Mouse (Mus musculus) hindbrain, embryonic 10.5 days (tissue): Measurements from ENCODE around the gene B9d2. TPM values are rescaled to one million over a fixed set of nuclear protein-coding genes. Genes with fewer than 3 reads are reported as not detected.

Experiments
- DNase-seq: peaks from one replicate; pipeline ENCODE4 v3.0.0-alpha.2; 2017; ENCODE audit warnings: low spot score
- H3K27ac ChIP-seq: fragments of 300-500 bp; sonication (generic); 2 replicates; pipeline ENCODE4 v1.5.1; 2016; ENCODE audit warnings: mild to moderate bottlenecking, moderate library complexity
- H3K27me3 ChIP-seq: fragments of 300-500 bp; sonication (generic); 2 replicates; pipeline ENCODE4 v1.6.1; 2016; ENCODE audit warnings: mild to moderate bottlenecking; ENCODE audit not compliant: poor library complexity, insufficient read depth, severe bottlenecking
- H3K36me3 ChIP-seq: fragments of 300-500 bp; sonication (generic); 2 replicates; pipeline ENCODE4 v1.6.1; 2016; ENCODE audit warnings: mild to moderate bottlenecking, moderate library complexity
- H3K4me1 ChIP-seq: fragments of 300-500 bp; sonication (generic); replicated peaks from 2 replicates; pipeline ENCODE4 v1.6.1; 2016; ENCODE audit warnings: mild to moderate bottlenecking
- H3K4me3 ChIP-seq: fragments of 300-500 bp; sonication (generic); 2 replicates; pipeline ENCODE4 v1.5.1; 2016; ENCODE audit warnings: mild to moderate bottlenecking, moderate library complexity
- H3K9me3 ChIP-seq: fragments of 300-500 bp; sonication (generic); 2 replicates; pipeline ENCODE4 v1.6.1; 2016; ENCODE audit warnings: mild to moderate bottlenecking, moderate library complexity
- WGBS: fragments of 180-500 bp; shearing (Covaris S2); methylation state at CpG from one replicate; pipeline ENCODE4 v1.1.7; 2016; 5-methylcytosine and 5-hydroxymethylcytosine counted together
- polyA plus RNA-seq: library from polyadenylated mRNA; unstranded; fragments of >200 nt; fragmentation: Nextera tagmentation; extraction: Ambion mirVana; gene quantifications from 2 replicates; pipeline ENCODE4 v1.2.1, GENCODE M21; 2016

B9d2 gene
- polyA plus RNA-seq, 1 experiment from 2014 or later = 44.6 TPM

DNA sequence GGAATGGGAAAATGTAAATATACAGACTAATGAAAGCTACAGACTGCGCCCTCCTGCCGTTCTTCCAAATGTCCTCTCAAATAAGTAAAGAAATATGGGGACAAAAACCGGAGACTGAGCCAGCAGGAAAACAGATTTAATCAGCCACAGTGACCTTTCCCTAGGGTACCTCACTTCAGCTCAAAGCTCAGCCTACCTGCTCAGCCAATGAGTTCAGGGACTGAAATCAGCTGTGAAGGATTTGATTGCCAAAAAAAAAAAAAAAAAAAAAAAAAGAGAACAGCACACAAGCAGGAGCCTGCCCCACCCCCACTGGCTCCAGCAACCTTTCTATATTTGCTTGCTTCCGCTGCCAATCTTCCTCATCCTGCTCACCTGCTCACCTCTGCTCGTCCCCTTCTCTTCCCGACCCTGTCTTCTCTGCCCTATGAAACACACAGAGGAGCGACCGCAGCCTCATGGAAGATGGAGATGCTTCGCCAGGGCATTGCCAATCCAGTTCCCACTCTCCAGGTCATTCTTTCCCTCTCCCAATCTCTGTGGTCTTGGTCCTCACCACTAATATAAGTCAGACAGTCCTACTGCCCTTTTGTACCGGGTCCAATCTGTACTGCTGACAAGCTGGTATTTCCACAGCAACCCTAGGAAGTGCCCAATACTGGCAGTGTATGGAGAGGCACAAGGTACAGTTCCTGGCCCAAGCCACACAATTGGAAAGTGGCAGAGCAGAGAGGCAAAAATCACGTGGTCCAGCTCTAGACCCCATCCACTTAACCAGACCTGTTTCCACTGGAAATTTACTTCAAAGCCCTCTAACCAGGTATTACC lies 24.8 kb upstream of the B9d2 start:
- Histone ChIP-seq H3K9me3 (no peaks in the 10 kb centered on the region), H3K4me3 (no peak overlapping the region), H3K27me3 (no peaks in the 10 kb centered on the region), H3K27ac (no peak overlapping the region), H3K36me3 (no peaks in the 10 kb centered on the region), H3K4me1 (peaks cover 22% of the 10 kb centered on the region)
- 80% methylated on average over 11 of the region's 11 CpGs for WGBS
- no peak for DNase-seq

DNA sequence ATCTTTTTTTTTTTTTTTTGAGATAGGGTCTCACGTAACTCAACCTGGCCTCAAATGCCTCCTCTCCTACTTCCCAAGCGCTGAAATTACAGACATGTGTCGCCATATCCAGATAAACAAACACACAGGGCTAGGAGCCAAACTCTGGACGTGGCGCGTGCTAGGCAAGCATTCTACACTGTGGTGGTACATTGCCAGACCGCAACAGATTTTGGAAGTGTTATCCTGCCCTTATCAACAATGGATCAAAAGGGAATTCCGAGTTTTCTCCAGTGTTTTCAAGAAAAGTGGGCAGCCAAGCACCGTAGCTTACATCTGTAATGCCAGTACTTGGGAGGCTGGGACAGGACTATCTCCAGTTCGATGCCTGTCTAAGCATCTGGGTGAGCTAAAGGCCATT lies 22.8 kb upstream of the B9d2 start:
- 41% methylated on average over 10 of the region's 10 CpGs for WGBS
- H3K27me3 ChIP-seq = no peaks in the 10 kb centered on the region
- peak overlapping the region; percentile 93; the same call in 1 of the 2 replicates for H3K27ac ChIP-seq
- no peaks in the 10 kb centered on the region for H3K9me3 ChIP-seq
- peak overlapping the region; percentile 76 for H3K4me3 ChIP-seq
- DNase-seq = no peak
- H3K36me3 ChIP-seq = peaks cover 10% of the 10 kb centered on the region
- peaks cover 22% of the 10 kb centered on the region for H3K4me1 ChIP-seq

DNA sequence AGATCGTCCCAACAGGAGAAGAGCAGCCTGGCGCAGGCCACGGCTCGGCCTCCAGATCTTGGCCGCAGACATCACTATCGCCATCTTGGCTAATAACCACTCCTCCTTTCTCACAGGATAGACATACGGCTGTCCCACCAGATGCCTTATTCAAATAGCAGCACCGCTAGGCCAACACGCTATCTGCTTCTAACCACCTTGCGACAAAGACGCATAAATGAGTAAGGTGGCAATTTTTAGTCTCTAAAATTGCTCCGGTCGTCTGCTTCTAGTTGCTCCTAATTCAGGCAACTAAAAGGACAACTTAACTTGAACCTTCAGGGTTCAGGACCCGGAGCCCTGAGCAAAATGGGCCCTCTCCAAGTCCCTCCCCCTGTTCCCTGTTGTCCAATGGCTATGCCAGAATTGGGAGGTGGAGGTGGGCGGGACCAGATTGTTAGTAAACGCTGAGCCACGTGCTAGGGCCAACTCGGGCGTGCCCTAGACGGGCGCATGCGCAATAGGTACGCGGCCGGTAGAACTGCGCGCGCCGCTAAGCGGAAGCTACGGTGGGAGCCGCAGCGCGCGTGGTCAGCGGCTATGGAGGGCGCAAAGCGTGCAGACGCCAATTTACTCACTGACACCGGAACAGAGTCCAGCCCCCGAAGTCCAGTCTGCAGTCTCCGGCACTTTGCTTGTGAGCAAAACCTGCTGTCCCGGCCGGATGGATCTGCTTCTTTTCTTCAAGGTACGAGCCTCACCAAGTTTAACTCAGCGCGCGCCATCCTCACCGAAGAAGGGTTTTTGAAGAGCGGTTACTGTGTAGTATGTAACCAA lies 21.7 kb upstream of the B9d2 start, which contains the start of the genes Bckdha and Exosc5:
TSS of gene Bckdha (minus strand) at position 325 of the 816 bp plus-strand sequence.
TSS of gene Exosc5 (plus strand) at position 508 of the 816 bp plus-strand sequence.
- Histone ChIP-seq H3K4me3 (peak within 1 kb of the TSS; percentile 76), H3K27me3 (no peaks in the 10 kb centered on the region), H3K9me3 (no peaks in the 10 kb centered on the region), H3K4me1 (peaks cover 22% of the 10 kb centered on the region), H3K27ac (peak within 1 kb of the TSS; percentile 93), H3K36me3 (peaks cover 21% of the 10 kb centered on the region)
- WGBS = under 1% methylated on average over 50 of the region's 50 CpGs
- DNase-seq = peak; percentile 99

DNA sequence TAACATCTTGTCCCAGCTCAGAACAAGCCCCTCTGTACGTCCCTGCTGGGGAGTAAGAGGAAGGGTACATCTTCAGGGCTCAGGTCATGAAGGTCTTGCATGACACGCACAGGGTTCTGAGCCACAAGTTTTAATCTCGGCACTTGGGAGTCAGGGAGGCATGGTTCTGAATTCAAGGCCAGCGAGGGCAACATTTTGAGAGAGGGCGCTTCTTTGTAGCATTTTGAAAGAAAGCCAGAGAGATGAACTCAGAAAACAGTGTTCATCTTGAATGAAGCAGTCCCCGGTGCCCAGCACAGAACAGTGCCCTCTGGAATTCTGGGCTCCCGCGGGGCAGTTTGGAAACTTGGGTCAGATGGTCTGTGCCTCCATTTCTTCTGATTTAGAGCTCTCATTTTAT lies 14.2 kb upstream of the B9d2 start:
- Histone ChIP-seq H3K4me1 (no peaks in the 10 kb centered on the region), H3K36me3 (peaks cover 79% of the 10 kb centered on the region), H3K27ac (no peak overlapping the region), H3K9me3 (no peaks in the 10 kb centered on the region), H3K27me3 (no peaks in the 10 kb centered on the region), H3K4me3 (no peak overlapping the region)
- no peak for DNase-seq
- 93% methylated on average over 8 of the region's 8 CpGs for WGBS

DNA sequence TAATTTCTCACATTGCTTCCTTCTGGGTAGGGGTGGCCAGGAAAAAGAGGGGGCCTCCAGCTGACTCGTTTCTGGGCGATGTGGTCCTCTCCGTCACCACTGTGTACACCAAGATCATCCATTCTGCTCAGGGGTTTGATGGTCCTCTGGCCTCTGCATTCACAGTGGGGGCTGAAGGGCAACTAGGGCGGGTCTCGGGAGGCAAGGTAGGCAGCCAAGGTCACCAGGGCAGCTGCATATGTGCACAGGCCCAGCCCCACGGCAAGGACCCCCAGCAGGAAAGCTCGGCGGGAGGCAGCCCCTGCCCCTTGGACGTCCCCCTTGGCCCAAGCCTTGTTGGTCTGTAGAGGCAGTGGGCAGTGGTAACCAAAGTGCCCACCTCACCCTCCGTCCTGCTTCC lies 11.4 kb upstream of the B9d2 start:
- H3K27me3 ChIP-seq = peaks cover 11% of the 10 kb centered on the region
- DNase-seq = no peak
- peaks cover 3% of the 10 kb centered on the region; the same call in 1 of the 2 replicates for H3K9me3 ChIP-seq
- no peak overlapping the region for H3K27ac ChIP-seq
- WGBS = 88% methylated on average over 10 of the region's 10 CpGs
- peaks cover 58% of the 10 kb centered on the region for H3K36me3 ChIP-seq
- H3K4me3 ChIP-seq = no peak overlapping the region
- H3K4me1 ChIP-seq = no peaks in the 10 kb centered on the region

DNA sequence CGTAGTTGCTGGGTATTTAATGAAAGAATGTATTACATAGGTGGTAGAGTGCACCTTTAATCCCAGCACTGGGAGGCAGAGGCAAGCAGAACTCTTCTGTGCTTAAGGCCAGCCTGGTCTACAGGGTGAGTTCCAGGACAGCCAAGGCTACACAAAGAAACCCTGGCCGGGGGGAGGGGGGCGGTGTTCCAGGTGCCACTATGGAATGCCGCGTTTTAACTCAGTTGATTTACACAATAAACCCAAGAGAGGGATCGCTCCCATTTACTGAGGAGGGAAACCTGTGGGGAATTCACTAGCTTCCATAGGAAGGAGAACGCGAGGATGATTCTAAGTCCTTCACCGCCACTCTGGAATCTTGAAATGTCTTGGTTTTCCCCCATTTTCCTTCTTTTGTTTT lies 10.9 kb upstream of the B9d2 start:
- peaks cover 53% of the 10 kb centered on the region for H3K36me3 ChIP-seq
- H3K27me3 ChIP-seq = peaks cover 16% of the 10 kb centered on the region
- H3K9me3 ChIP-seq = peaks cover 3% of the 10 kb centered on the region; the same call in 1 of the 2 replicates
- 80% methylated on average over 9 of the region's 9 CpGs for WGBS
- no peak for DNase-seq
- no peak overlapping the region for H3K27ac ChIP-seq
- no peak overlapping the region for H3K4me3 ChIP-seq
- peaks cover 3% of the 10 kb centered on the region for H3K4me1 ChIP-seq

DNA sequence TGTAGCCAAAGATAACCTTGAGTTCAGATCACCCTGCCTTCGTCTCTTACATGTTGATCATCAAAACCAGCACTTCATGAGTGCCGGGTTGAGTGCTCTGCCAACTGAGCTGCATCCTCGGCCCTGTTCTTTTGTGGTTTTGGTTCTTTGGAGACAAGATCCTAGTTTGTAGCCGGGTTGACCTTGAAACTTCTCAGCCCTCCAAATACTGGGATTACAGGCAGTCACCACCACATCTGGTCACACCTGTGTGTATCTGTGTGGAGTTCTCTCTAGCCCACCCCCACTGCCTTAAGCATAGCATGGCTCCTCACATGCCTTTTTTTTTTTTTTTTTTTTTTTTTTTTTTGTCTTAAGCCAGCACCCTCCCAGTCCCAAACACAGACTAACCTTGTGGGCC lies 10.5 kb upstream of the B9d2 start:
- 88% methylated on average over 4 of the region's 4 CpGs for WGBS
- Histone ChIP-seq H3K36me3 (peaks cover 49% of the 10 kb centered on the region), H3K9me3 (peaks cover 3% of the 10 kb centered on the region; the same call in 1 of the 2 replicates), H3K27me3 (peaks cover 21% of the 10 kb centered on the region), H3K27ac (no peak overlapping the region), H3K4me3 (no peak overlapping the region), H3K4me1 (peaks cover 7% of the 10 kb centered on the region)
- DNase-seq = no peak

DNA sequence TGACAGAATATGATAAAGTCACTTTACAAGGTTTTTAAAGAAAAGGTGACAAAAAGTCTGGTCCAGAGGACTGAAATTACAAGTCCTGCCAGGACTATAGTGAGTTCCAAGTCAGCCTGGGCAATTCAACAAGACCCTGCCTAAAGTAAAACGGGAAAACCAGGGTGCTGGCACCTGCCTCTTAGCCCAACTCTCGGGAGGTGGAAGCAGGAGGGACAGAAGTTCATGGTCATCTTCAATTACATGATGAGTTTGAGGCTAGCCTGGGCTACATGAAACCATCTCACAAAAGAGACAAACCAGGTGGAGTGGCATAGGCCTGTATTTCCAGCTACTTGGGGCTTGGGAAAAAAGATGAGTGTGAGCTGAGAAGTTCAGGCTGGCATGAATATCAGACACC lies 8.9 kb upstream of the B9d2 start:
- H3K27ac ChIP-seq = no peak overlapping the region
- no peak for DNase-seq
- H3K4me1 ChIP-seq = peaks cover 8% of the 10 kb centered on the region
- H3K9me3 ChIP-seq = peaks cover 3% of the 10 kb centered on the region; the same call in 1 of the 2 replicates
- peaks cover 33% of the 10 kb centered on the region for H3K36me3 ChIP-seq
- H3K4me3 ChIP-seq = no peak overlapping the region
- 75% methylated on average over 2 of the region's 2 CpGs for WGBS
- H3K27me3 ChIP-seq = peaks cover 37% of the 10 kb centered on the region

DNA sequence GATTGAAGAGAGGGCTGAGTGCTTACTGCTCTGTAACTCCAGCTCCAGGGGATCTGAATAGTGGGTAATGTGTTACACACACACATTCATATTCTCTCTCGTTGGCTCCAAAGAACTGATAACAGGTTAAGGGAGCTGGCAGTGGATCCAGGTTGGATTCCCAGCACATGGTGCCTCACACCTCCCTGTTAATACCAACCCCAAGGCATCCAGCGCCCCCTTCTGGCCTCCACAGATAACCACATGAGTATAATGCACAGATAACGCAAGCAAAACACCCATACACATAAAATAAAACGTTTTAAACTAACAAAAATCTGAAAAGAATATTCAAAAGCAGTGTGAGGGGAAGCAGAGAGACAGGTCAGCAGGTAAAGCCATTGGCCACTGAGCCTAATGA lies 8.1 kb upstream of the B9d2 start:
- Histone ChIP-seq H3K27me3 (peaks cover 40% of the 10 kb centered on the region), H3K27ac (no peak overlapping the region), H3K36me3 (peaks cover 25% of the 10 kb centered on the region), H3K9me3 (peaks cover 3% of the 10 kb centered on the region; the same call in 1 of the 2 replicates), H3K4me3 (no peak overlapping the region), H3K4me1 (peaks cover 8% of the 10 kb centered on the region)
- no peak for DNase-seq
- WGBS = 49% methylated on average over 4 of the region's 4 CpGs

DNA sequence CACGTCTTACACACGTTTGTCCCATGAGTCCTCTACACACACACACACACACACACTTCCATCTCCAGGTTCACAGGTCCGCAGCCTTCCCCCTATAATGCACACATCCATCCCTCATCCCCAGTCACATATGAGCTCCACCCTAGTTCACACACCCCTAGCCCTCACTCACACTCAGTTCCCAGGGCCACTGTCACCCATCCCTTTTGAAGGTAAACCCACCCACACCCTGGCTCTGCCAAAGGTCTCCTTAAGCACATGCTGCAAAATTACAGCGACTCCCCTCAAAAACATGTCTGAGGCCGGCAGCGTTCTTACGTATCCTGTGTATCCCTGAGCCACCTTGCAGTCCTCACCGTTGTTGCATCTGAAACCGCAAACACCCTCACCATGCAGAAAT lies 6.3 kb upstream of the B9d2 start:
- H3K27ac ChIP-seq = no peak overlapping the region
- no peak for DNase-seq
- peaks cover 3% of the 10 kb centered on the region; the same call in 1 of the 2 replicates for H3K9me3 ChIP-seq
- peaks cover 56% of the 10 kb centered on the region for H3K27me3 ChIP-seq
- H3K36me3 ChIP-seq = peaks cover 7% of the 10 kb centered on the region
- 25% methylated on average over 9 of the region's 9 CpGs for WGBS
- H3K4me3 ChIP-seq = peak overlapping the region; percentile 46
- peaks cover 8% of the 10 kb centered on the region for H3K4me1 ChIP-seq

DNA sequence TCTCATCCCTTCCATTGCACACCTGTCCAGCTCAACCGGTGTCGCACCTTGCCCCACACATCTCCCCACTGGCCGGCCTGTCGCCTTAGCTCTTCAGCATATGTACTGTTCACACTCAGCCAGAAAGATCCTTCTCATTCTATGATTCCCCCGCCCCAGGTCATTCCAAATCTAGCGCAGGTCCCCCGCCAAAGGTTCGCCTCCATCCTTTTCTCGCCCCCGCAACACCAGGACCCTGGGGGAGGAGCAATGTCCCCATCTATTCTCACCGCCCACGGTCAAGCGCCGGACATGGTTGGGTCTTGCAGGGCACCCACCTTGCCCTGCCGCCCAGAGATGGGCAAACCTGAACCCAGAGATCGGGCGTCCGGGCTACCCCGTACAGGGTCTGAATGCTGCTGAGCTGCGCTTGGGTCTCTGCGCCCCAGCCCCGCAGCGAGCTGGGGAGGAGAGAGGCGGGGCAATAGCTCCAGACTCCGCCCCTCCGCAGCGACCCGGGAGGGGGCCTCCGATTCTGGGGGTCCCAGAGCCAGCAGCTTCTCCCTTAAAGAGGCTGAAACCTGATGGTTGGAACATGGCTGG lies 5.8 kb upstream of the B9d2 start, which contains the start of gene Tmem91:
TSS of gene Tmem91 (minus strand) at position 448 of the 582 bp plus-strand sequence.
- Histone ChIP-seq H3K27ac (no peak within 1 kb of the TSS), H3K27me3 (peaks cover 61% of the 10 kb centered on the region), H3K36me3 (0 out of 2 replicates have a peak, but pooled peaks cover 3% of the 10 kb centered on the region), H3K4me3 (peak within 1 kb of the TSS; percentile 46), H3K4me1 (peaks cover 8% of the 10 kb centered on the region), H3K9me3 (peaks cover 3% of the 10 kb centered on the region; the same call in 1 of the 2 replicates)
- WGBS = 3% methylated on average over 29 of the region's 29 CpGs
- no peak for DNase-seq

DNA sequence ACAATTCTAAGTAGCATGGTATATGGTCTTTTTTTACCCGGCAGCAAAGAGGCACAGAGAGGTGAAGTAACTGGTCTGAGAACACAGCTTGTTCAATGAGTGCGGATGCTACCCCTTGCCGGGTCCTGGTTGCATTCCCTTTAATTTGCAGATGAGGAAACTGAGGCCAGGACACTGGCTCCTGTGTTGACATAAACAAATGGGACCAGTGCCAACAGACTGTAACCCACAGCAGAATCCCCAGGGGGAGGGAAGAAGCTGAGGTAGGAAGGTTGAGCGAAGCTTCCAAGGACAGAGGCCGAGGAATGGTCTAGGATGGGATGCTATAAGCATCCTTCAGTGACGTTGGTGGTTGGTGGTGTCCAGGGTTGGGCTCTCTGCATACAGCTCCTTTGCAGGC lies 5.2 kb upstream of the B9d2 start:
- H3K27ac ChIP-seq = no peak overlapping the region
- peak overlapping the region; percentile 46; the same call in 1 of the 2 replicates for H3K4me3 ChIP-seq
- 41% methylated on average over 6 of the region's 6 CpGs for WGBS
- peaks cover 13% of the 10 kb centered on the region for H3K4me1 ChIP-seq
- DNase-seq = no peak
- H3K27me3 ChIP-seq = peaks cover 61% of the 10 kb centered on the region
- 0 out of 2 replicates have a peak, but pooled peaks cover 3% of the 10 kb centered on the region for H3K36me3 ChIP-seq
- H3K9me3 ChIP-seq = peaks cover 3% of the 10 kb centered on the region; the same call in 1 of the 2 replicates
